Mouse (Mus musculus) lung, embryonic 14.5 days (tissue): ENCODE data around the gene Igf2bp3. TPM values are rescaled to one million over a fixed set of nuclear protein-coding genes. Genes with fewer than 3 reads are reported as not detected.

Experiments
- ATAC-seq: fragments of 200-750 bp; cut with Nextera tagmentation; 2 replicates; pipeline ENCODE4 v1.8.0; 2017; ENCODE audit warnings: mild to moderate bottlenecking, moderate TSS enrichment, moderate library complexity; ENCODE audit not compliant: insufficient read depth
- DNase-seq: peaks from one replicate; pipeline ENCODE4 v3.0.0-alpha.2; 2015
- H3K27ac ChIP-seq: fragments of 300-500 bp; sonication (generic); 2 replicates; pipeline ENCODE4 v1.5.1; 2014; ENCODE audit warnings: low read depth, mild to moderate bottlenecking, moderate library complexity
- H3K27me3 ChIP-seq: fragments of 300-500 bp; sonication (generic); 2 replicates; pipeline ENCODE4 v1.6.1; 2014; ENCODE audit warnings: low read length, control low read depth; ENCODE audit not compliant: insufficient read depth
- H3K36me3 ChIP-seq: fragments of 300-500 bp; sonication (generic); 2 replicates; pipeline ENCODE4 v1.6.1; 2014; ENCODE audit warnings: control low read depth; ENCODE audit not compliant: insufficient read depth
- H3K4me1 ChIP-seq: fragments of 300-500 bp; sonication (generic); 2 replicates; pipeline ENCODE4 v1.6.1; 2014; ENCODE audit warnings: antibody characterized with exemption, control low read depth; ENCODE audit not compliant: insufficient read depth
- H3K4me2 ChIP-seq: fragments of 300-500 bp; sonication (generic); 2 replicates; pipeline ENCODE4 v1.6.1; 2014; ENCODE audit warnings: mild to moderate bottlenecking
- H3K4me3 ChIP-seq: fragments of 300-500 bp; sonication (generic); 2 replicates; pipeline ENCODE4 v1.5.1; 2014; ENCODE audit warnings: low read depth, low read length
- H3K9ac ChIP-seq: fragments of 300-500 bp; sonication (generic); 2 replicates; pipeline ENCODE4 v1.6.1; 2014
- H3K9me3 ChIP-seq: fragments of 300-500 bp; sonication (generic); 2 replicates; pipeline ENCODE4 v1.6.1; 2016; ENCODE audit warnings: low read depth, low read length, control low read depth
- CTCF ChIP-seq: IDR thresholded peaks from 2 replicates; pipeline ENCODE4 v1.5.1; 2016; ENCODE audit warnings: antibody characterized with exemption, low read depth
- WGBS: fragments of 180-500 bp; shearing (Covaris S2); extraction: QIAGEN DNeasy Blood & Tissue Kit; methylation state at CpG from one replicate; pipeline ENCODE4 v1.1.7; 2014; 5-methylcytosine and 5-hydroxymethylcytosine counted together
- polyA plus RNA-seq: library from polyadenylated mRNA; unstranded; fragments of >200 nt; fragmentation: Nextera tagmentation; extraction: Ambion mirVana; gene quantifications from 2 replicates; pipeline ENCODE4 v1.2.1, GENCODE M21; 2014

Gene Igf2bp3
- polyA plus RNA-seq, 1 experiment from 2014 or later: 67.5 TPM

DNA sequence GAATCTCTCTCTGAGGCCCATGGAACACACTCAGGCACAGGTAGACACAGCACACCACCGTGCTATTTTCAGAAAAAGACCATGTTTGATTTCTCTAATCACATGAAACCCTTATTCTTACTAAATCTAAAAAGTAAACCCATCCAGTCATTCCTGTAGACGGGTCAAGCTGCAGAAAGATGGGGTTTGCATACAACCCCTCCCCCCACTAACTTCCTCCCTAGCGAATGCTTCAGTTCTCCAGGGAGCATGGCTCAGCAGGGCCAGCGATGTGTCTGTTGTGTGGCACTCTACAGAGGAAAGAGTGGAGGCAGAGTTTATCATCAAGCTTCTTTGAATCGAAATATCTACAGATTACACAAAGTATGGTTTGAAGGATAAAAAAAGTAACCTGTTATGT is 99.2 kb downstream of the Igf2bp3 start:
- TF ChIP-seq CTCF: no peak
- no peak for ATAC-seq

DNA sequence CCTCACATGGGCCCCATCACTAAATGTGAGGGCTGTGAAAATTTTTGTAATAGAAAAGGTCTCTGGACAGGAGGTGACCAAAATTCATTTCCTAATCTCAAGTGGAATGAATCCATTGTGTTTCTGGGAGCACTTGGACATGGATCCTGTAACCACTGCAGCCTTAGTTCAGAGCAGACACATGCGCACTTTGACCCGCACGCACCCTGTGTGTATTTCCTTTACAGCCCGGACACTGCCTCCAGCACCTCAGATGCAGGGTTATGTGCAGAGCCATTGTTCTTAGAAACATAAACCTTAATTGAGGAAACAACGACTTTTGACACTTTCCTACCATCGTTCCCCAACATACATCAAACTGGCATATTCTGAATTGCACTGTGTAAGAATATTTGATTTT is 100.3 kb downstream of the Igf2bp3 start:
- no peak for ATAC-seq
- H3K9ac ChIP-seq: no peak overlapping the region
- no peak for DNase-seq
- no peak overlapping the region for H3K27ac ChIP-seq
- no peaks in the 10 kb centered on the region for H3K9me3 ChIP-seq
- H3K36me3 ChIP-seq: peaks cover 26% of the 10 kb centered on the region
- no peak overlapping the region for H3K4me3 ChIP-seq
- H3K27me3 ChIP-seq: no peaks in the 10 kb centered on the region
- H3K4me2 ChIP-seq: no peak overlapping the region
- no peak for TF ChIP-seq CTCF
- no peaks in the 10 kb centered on the region; the same call in 1 of the 2 replicates for H3K4me1 ChIP-seq
- WGBS: 89% methylated on average over 6 of the region's 6 CpGs

More for the DNA sequence above, 99.2 kb downstream of the Igf2bp3 start:
- H3K4me3 ChIP-seq: no peak overlapping the region
- peaks cover 8% of the 10 kb centered on the region for H3K4me1 ChIP-seq
- H3K4me2 ChIP-seq: no peak overlapping the region
- no peaks in the 10 kb centered on the region for H3K9me3 ChIP-seq
- DNase-seq: no peak
- no peak overlapping the region for H3K9ac ChIP-seq
- 83% methylated on average over 5 of the region's 5 CpGs for WGBS
- no peaks in the 10 kb centered on the region for H3K27me3 ChIP-seq
- peaks cover 21% of the 10 kb centered on the region for H3K36me3 ChIP-seq
- no peak overlapping the region for H3K27ac ChIP-seq

DNA sequence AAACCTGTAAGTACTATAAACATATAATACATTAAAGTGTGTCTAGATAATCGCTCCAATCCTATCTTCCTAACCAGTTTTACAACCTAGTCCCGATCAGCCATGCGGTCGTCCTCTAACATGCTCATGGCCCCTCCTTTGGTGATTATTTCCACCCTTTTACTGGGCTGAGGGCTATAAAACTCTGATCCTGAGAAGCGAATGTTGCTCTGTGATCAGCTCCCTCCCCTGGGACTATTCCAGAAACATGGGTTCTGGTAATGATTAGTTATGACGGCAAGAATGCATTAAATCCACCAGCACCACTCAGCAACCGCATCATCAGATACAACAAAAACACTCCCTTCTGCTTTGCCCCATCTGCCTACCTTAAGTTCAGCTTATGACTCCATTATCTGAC is 100.9 kb downstream of the Igf2bp3 start:
- Histone ChIP-seq H3K36me3 (peaks cover 30% of the 10 kb centered on the region), H3K9ac (no peak overlapping the region), H3K4me2 (no peak overlapping the region), H3K9me3 (no peaks in the 10 kb centered on the region), H3K4me1 (no peaks in the 10 kb centered on the region), H3K27me3 (no peaks in the 10 kb centered on the region), H3K27ac (no peak overlapping the region), H3K4me3 (no peak overlapping the region)
- WGBS: 88% methylated on average over 7 of the region's 7 CpGs
- DNase-seq: no peak
- no peak for TF ChIP-seq CTCF
- ATAC-seq: no peak

DNA sequence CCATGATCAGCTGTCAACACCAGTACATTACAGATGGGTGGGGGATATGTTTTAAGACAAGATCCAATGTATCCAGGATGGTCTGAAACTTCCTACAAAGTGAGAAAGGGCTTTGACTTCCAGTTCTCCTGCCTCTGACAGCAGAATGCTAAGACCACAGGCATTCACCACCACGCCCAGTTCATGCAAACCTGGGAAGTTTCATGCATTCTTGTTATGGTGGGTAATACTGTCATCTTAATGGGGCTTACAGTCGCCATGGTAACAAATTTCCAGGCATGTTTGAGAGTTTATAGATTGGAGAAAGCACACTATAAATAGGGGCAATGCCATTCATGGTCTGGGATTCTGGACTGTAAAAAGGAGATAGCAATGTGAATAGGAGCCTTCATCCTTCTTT is 105.6 kb downstream of the Igf2bp3 start:
- H3K4me3 ChIP-seq: no peak overlapping the region
- DNase-seq (no peak), ATAC-seq (no peak)
- H3K36me3 ChIP-seq: peaks cover 58% of the 10 kb centered on the region
- no peak overlapping the region for H3K27ac ChIP-seq
- no peaks in the 10 kb centered on the region for H3K27me3 ChIP-seq
- H3K9me3 ChIP-seq: no peaks in the 10 kb centered on the region
- H3K4me2 ChIP-seq: no peak overlapping the region
- H3K4me1 ChIP-seq: no peaks in the 10 kb centered on the region
- TF ChIP-seq CTCF: no peak
- no peak overlapping the region for H3K9ac ChIP-seq
- 82% methylated on average over 2 of the region's 2 CpGs for WGBS

DNA sequence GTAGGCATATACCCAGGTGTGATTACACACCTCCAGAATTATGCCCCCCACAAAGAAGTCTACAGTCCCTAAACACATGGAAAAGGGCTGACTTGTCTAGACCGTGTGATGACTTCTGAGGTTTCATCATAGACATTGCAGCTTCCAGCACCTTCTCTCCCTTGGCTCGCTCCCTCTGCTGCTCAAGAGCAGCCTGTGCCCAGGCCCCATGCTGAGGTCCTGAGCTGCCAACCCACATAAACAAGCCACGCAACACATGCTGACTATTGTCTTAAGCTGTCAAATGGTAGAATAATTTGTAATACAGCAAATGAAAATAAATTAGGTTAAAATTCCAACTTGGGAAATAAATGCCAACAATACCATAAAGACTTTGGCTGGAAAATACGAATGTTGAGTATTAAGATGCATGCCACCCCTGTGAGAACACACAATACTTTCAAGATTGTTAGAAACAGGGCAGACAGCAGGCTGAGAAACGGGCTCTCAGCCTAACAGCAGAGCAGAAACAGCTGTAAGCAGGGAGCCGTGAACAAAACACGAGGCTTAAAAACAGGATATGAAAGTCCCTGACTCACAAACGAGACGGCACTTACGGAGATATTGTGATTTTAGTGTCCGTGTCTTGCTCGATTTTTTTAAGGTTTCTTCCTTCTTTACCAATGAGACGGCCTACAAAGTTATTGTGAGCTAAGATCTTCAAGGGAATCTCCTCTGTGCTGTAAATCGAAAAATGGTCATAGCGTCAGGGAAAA is 107.8 kb downstream of the Igf2bp3 start:
- TF ChIP-seq CTCF: no peak
- Histone ChIP-seq H3K27ac (no peak overlapping the region), H3K9ac (no peak overlapping the region), H3K4me3 (no peak overlapping the region), H3K27me3 (no peaks in the 10 kb centered on the region), H3K36me3 (peaks cover 76% of the 10 kb centered on the region), H3K4me2 (no peak overlapping the region), H3K4me1 (no peaks in the 10 kb centered on the region), H3K9me3 (no peaks in the 10 kb centered on the region)
- 86% methylated on average over 15 of the region's 15 CpGs for WGBS
- no peak for ATAC-seq
- DNase-seq: no peak

DNA sequence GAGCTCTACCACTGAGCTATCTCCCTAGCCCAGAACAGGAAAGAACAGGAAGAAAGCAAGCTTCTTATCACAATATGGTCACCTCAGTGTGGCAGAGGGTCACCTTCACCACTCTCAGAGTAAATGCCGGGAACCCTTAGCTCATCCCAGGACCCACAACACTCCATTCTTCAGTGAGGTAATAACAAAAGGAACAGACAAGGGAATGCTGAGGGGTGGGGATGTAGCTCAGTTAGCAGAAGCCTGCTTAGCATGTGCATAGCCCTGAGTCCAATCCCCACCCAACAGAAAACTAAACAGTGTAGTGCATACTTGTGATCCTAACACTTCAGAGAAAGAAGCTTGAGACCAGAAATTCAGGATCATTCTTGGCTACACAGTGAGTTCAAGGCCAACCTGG is 115.7 kb downstream of the Igf2bp3 start:
- H3K36me3 ChIP-seq: peaks cover 47% of the 10 kb centered on the region
- no peak for TF ChIP-seq CTCF
- 86% methylated on average over 1 of the region's 1 CpGs for WGBS
- no peaks in the 10 kb centered on the region for H3K27me3 ChIP-seq
- DNase-seq (no peak), ATAC-seq (no peak)
- H3K4me2 ChIP-seq: no peak overlapping the region
- no peak overlapping the region for H3K4me3 ChIP-seq
- H3K9ac ChIP-seq: no peak overlapping the region
- H3K4me1 ChIP-seq: peaks cover 15% of the 10 kb centered on the region
- H3K9me3 ChIP-seq: no peaks in the 10 kb centered on the region
- no peak overlapping the region for H3K27ac ChIP-seq

DNA sequence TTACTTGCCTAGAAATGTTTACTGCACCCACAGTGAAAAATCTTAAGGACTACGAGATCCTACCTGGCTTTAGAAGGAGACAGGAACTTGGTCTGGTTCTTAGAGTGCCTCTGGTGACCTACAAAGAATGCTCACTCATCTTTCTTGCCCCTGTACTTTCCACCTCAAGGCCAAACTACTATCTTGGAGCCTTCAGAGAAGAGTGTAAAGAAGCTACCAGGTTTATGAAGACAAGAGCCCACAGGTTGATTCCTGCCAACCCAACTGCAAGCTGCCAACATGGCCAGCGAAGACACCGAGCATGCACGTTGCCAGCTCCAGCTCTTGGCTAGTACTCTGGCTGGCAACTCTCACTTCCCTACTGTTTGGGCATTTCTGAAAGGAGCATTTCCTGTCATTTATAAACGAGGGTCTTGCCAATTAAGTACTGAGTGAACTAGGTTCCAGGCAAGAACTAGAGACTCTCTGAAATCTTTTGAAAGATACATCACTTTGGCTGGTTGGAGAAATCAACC is 117.1 kb downstream of the Igf2bp3 start:
- no peak for TF ChIP-seq CTCF
- no peak for ATAC-seq
- H3K9me3 ChIP-seq: no peaks in the 10 kb centered on the region
- H3K36me3 ChIP-seq: peaks cover 51% of the 10 kb centered on the region
- DNase-seq: peak; percentile 6
- 71% methylated on average over 5 of the region's 5 CpGs for WGBS
- no peaks in the 10 kb centered on the region for H3K27me3 ChIP-seq
- H3K4me3 ChIP-seq: no peak overlapping the region
- H3K27ac ChIP-seq: peak overlapping the region; percentile 81
- H3K9ac ChIP-seq: no peak overlapping the region
- peaks cover 15% of the 10 kb centered on the region for H3K4me1 ChIP-seq
- H3K4me2 ChIP-seq: 0 out of 2 replicates have a peak overlapping the region, but pooled peaks have one; percentile 31
